Comparison of ENCODE assay signal across 19 mouse cellular contexts in the genomic region with DNA sequence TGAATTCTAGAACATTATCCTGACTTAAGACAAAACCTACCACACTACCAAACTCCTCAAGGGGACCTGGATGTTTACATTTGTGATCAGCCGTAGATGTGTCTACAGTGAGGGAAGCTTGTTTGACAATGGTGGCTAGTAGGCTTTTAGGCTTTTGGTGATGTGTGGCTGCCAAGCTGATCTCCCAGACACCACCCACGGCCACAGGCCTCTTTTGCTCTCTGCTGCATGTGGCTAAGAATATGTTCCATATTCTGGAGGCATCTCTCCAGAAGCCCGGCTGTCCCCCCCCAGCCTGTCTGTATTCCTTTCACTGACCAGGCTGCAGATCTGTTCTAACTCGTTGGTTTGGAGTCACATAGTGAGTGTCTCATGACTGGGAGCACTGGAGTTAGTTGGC. TPM values are rescaled to one million over a fixed set of nuclear protein-coding genes. Genes with fewer than 3 reads are reported as not detected.
"Had no signal": no experiment of that assay in that cellular context is flagged by ENCODE, and none has a peak within 500 bp of the region (broad histone marks: within the 10 kb centered on the region; RNA-seq: fewer than 3 reads in every experiment).

No protein-coding gene starts in this region.

- DNase-seq: lung, adult 2 months; lung, postnatal 14 days; lung, postnatal 36 days; right cerebral cortex, postnatal 14 days; thymus, adult 2 months; thymus, postnatal 36 days had no signal

- H3K27me3 ChIP-seq: lung, embryonic 15.5 days; midbrain, embryonic 13.5 days; midbrain, embryonic 15.5 days; neural tube, embryonic 12.5 days; stomach, embryonic 15.5 days had no signal

- H3K9ac ChIP-seq: lung, embryonic 15.5 days; midbrain, embryonic 13.5 days; midbrain, embryonic 15.5 days; neural tube, embryonic 12.5 days; stomach, embryonic 15.5 days had no signal

- H3K4me2 ChIP-seq: lung, embryonic 15.5 days; midbrain, embryonic 11.5 days; midbrain, embryonic 13.5 days; midbrain, embryonic 15.5 days; neural tube, embryonic 12.5 days; stomach, embryonic 15.5 days had no signal

- H3K36me3 ChIP-seq: midbrain, embryonic 15.5 days had no signal

- H3K4me3 ChIP-seq: lung, embryonic 15.5 days; megakaryocyte, embryonic 14.5 days; midbrain, embryonic 13.5 days; midbrain, embryonic 15.5 days; neural tube, embryonic 12.5 days; stomach, embryonic 15.5 days had no signal

- ATAC-seq: lung, postnatal 0 days; midbrain, embryonic 13.5 days; midbrain, embryonic 15.5 days had no signal

- H3K27ac ChIP-seq: lung, embryonic 15.5 days; macrophage; midbrain, embryonic 13.5 days; midbrain, embryonic 15.5 days; neural tube, embryonic 12.5 days; stomach, embryonic 15.5 days; stomach, postnatal 0 days had no signal

- H3K4me1 ChIP-seq: lung, embryonic 15.5 days; midbrain, embryonic 13.5 days; midbrain, embryonic 15.5 days; neural tube, embryonic 12.5 days; stomach, embryonic 15.5 days had no signal

- H3K9me3 ChIP-seq: lung, embryonic 15.5 days; megakaryocyte, embryonic 14.5 days; midbrain, embryonic 13.5 days; midbrain, embryonic 15.5 days; neural tube, embryonic 12.5 days; stomach, embryonic 15.5 days had no signal

RNA-seq across cellular contexts. Expression of a gene that starts 27.3 kb away (rescaled TPM):
- total RNA-seq: megakaryocyte progenitor cell, adult 5-6 weeks; monocyte, adult 5-6 weeks; neutrophil, adult 5-6 weeks had no signal
- polyA plus RNA-seq: macrophage; midbrain, embryonic 11.5 days had no signal
